Mouse (Mus musculus) frontal cortex, adult 2 months (tissue): ENCODE results near the gene Cavin3. TPM values are rescaled to one million over a fixed set of nuclear protein-coding genes. Genes with fewer than 3 reads are reported as not detected.

ENCODE experiments used
- DNase-seq, 2 experiments: peaks; one replicate each; pipeline ENCODE4 v3.0.0; 2022; ENCODE audit warnings: low spot score in 1 of 2; ENCODE audit errors: extremely low spot score in 1 of 2
- polyA plus RNA-seq: library from polyadenylated mRNA; depleted of rRNA; stranded (reverse); fragments of >200 nt; gene quantifications from 2 replicates; pipeline ENCODE4 v1.2.3, GENCODE M21; 2012; rRNA removed

Gene Cavin3
- 30.1 and 30.8 TPM in 2 replicates for polyA plus RNA-seq

DNA sequence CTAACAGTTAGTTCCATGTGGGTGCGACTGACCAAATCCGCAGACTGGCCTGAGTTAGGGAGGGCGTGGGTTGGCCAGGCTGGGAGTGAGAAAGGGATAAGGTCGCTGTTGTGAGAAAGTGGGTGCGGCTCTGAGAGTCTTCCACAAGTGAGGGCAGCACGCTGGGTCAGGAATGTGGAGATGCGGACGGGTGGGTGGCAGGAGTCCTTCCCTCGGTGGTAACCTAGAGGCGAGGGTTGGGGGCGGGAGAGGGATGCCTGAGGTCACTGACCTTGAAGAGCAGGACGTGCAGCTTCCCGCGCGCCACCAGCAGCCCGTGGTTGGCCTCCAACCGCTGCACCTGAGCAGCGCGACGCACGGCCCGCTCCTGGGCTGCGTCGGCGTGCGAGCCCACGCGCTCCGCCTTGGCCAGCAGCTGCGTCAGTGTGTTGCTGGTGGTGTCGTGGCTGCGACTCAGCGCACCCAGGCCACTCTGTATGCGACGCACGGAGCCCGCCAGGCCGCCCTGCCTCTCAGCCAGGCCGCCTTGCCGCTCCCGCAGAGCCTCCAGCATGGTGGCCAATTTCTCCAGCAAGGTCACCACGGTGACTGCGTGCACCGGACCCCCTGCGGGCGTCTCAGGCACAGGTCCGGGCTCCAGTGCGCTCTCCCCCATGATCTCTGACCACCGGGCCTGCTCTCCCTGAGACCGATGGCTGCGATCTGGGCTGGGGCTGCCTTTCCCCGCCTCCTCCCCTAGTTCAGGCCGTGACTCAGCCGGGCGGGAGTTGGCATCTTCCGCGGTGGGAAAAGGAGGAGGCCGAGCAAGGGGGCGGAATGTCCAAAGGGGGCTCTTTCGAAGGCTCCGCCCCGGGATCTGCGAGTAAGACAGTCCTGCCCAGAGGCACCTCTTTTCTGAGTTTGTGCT lies at the start of gene Cavin3:
Gene Cavin3, minus strand, starts transcription at position 796 of the 907 bp plus-strand sequence.
- DNase-seq = peak in 1 of 2 experiments; percentile 74

DNA sequence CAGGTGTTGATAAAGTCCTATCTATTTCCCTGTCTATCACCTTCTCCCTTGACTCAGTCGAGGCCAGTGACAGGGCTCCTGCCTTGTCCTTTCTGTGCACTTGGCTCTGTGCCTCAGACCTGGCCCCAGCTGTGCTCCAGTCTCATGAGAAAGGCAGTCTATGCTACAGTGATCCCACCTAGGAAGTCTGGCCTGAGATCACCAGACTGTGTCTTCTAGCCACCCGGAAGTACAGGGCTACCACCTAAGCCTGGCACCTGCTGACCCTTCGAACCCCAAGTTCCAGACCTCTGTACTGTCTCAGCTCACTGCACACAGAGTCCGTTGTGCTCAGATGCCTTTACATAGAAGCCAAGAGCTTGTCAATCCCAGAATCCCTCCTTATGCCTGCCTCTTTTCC lies 46.0 kb upstream of the Cavin3 start:
- no peak for DNase-seq

DNA sequence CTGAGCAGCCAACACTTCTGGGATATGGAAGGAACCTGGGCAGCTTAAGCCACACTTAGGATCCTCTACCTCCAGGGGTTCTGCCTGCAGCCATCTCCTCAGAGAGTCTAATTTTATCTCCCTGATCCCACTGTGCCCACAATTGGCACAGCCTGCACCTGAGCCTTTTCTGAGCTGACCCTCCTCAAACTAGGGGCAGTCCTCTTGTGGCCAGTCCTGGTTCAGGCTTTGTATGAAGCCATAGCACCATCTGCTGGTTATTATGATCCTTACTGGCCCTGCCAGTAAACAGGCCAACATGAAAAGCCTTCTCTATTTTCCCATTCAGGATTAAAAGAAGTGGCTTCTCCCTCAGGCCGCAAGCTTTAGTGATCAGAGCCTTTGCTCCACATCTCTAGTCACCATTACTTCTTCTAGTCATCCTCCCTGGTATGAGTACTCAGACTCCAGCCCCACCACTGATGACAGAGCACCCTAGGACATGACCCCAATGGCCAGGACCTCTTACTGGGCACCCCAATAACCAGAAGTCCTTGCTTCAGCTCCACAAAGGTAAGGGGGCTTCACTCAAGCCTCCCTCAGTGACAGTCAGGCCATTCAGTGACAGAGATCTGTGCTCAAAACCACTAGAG lies 45.3 kb upstream of the Cavin3 start:
- peak in 1 of 2 experiments; percentile 82 for DNase-seq

DNA sequence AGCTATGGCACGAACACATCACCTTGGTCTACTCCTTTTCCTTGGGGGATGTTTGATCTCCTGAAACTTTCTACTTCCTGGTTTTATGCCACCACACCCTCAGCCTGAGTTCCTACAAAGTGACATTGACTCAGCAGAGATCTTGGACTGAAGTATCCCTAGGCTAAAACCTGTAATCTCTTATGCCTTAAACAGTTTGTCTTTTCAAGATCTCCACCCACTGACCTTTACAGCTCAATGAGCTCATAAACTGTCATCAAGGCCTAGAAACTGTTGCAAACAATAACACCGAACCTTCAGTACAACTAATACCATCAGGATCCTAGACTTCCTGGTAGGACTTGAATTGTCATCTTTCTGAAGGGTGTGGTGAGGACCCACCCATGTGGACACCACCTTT lies 42.1 kb upstream of the Cavin3 start:
- no peak for DNase-seq

DNA sequence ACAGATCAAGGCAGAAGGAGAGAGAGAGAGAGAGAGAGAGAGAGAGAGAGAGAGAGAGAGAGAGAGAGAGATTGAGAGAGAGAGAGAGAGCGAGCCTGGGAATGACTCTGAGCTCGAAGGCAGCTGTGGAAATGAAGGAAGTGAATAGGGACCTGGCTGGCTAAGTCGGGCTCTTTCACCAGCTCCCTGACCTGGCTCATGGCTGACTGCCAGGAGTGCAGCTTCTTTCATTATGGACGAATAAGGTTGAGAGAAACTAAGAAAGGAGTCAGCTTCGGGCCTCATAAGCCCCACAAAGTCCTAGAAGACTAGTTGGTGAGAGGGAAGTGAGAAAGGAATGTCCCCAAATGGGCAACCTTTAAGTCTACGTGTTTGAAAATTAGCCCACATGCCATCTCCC lies 38.1 kb upstream of the Cavin3 start:
- DNase-seq = no peak

DNA sequence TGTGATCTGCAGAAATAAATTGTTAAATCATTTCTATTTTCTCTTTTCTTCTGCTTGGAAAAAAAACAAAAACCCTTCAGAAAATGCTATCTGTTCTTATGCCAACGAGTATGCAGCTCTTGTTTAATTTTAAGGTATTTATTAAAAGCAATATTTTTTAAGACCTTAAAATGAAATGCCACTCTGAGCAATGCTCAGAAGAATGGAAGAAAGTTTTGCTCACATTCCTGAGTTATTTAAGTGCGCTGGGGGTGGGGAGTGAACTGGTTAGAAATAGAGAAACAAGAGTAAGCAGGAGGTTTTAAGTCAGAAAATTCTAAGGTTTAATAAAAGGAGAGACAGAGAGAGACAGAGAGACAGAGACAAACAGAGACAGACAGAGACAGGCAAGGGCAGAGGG lies 37.7 kb upstream of the Cavin3 start:
- DNase-seq = peak in 1 of 2 experiments; percentile 67

DNA sequence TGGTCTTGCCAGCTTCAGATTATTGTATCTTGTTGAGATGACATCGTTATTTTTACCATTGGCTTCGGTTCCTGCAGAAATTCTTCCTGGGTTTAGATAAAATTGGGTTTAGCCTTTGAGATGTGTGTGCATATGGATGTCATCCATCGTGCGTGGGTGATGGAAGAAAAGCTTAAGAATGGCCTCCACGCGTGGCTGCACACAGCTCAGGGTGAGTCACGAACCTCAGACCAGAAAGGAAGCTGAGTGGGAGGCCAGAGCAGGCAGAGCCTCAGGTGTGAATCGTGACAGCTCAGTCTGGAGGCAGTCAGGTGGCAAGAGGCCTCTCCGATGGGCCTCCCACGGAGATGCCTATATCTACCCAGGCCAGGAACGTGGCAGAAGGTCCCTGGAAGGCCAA lies 37.2 kb upstream of the Cavin3 start:
- peak; percentile 93 to 95 for DNase-seq

DNA sequence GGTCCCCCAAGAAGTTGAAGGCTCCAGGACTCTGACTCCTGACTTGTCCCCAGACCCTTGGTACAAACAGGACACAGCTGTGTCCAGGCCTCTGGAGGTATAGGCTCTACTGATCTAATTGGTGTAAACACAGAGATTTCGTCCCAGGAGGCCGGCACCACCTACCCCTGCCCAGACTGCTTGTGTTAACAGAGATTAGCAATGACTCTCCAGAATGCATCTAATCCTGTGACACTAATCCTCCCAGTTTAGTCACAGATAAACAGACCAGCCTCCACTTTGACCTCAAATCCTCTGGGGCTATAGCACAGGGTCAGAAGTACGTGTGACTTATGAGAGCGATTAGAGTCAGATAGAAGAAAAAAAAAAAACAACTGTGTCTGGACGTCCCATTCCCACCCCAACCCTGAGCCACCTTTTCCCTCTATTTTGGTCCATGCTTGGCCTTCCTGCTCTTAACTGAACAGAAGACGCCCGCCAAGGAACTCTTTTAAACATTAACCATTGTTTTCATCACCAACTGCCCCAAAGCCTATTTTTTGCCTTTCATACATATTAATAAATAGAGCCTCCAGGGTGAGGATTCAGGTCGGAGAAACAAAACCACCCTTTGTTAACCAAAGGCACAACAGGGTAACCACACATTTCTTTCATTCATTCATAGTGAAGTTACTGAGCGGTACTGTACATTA lies 34.7 kb upstream of the Cavin3 start:
- DNase-seq = no peak

DNA sequence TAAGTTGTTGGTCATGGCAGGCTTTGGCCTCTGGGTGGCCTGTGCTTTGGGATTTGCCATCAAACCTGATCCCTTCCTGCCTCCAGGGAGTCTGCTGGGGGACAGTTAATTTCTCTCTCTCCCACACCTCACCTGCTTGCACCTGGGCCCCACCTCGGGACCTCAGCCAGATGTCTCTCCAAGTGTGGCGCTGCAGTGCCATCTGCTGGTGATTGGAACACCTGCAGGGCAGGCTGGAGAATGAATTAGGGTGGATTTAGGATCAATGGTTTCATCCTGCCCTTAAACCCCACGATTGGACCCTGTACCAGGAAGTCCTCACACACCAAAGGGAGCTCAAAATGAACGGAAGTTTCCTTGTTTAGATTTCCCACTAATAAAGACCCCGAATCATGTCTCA lies 33.1 kb upstream of the Cavin3 start:
- DNase-seq = peak in 1 of 2 experiments; percentile 82

DNA sequence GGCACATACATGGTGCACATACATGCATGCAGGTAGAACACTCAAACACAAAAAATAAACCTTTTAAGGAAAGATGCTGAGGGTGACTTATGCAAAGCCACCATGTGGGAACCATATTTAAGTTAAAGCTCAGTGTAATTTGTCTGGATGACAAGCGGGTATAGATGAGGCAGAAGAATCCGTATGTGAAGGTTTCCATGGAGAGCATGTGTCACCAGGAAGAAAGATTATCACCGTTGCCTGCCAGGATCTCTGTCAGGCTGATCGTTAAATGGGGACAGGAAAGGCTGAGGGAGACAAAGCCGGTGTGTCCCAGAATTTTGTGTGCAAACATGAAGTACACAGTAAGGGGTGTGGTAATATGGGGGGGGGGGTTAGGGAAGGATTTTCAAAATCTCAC lies 32.5 kb upstream of the Cavin3 start:
- no peak for DNase-seq

DNA sequence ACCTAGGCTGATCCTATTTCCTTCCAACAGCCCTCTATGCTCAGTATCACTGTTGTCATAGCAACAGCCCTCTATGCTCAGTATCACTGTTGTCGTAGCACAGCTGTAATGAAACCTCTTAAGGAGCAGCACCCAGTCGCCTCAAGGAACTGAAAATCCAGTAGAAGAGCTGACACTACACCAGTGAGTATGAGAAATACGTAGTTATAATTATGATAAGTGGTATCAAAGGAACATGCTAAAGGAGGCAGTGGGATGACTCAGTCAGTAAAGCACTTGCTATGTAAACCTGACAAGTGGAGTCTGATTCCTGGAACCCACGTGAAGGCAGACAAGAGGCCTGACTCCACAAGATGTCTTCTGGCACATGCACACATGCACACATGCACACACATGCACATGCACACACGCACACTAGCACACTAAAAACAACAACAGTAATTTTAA lies 31.8 kb upstream of the Cavin3 start:
- no peak for DNase-seq

DNA sequence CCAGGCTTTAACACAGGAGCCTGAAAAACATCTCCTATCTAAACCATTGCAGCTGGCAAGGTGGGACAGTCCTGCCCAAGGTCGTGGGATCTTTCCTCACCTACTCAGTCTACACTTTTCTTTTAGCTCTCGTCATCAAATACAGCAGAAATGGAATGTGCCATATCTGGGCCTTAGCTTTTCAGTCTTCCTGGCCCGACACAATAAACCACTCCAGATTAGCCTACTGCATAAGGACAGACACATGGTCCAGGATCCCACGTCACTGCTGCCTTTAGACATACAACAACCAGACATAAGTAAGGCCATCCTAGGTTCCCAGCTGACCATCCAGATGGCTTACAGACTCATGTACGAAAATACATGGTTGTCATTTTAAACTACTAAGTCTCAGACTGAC lies 28.0 kb upstream of the Cavin3 start:
- peak in 1 of 2 experiments; percentile 59 for DNase-seq

DNA sequence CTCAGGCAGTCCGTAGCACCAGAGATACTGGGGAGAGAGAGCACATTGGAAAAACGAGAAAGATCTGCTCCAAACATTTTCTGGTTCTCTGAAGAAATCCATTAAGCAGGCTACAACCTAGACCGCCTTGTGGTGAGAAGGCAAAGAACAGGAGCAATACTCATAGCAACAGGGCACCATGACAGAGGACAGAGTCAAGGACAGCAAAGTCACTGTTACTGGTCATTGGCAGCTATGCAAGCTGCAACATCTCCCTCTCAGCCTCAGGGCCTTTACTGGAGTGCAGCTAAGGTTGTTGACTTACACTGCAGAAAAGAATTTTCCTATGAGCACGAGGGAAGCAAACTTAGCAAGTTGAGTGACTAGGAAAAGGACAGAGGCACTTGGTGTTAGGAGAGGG lies 25.2 kb upstream of the Cavin3 start:
- no peak for DNase-seq

DNA sequence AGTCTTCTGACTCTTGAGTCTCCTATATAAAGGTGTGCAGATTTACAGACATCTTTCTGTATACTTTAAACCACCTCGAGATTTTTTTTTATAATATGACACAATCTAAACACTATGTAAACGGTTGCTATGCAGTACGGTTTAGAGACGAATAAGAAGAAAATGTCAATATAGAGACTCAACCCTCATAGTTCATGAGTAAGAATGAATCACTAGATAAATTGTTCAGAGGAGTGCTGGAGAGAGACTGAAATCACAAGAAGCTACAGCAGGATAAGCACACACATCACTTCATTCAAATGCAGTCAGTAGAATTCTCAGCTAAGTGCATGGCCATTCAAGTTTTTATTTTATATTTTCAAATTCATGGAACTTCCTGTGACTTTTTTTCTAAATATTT lies 19.9 kb upstream of the Cavin3 start:
- no peak for DNase-seq

DNA sequence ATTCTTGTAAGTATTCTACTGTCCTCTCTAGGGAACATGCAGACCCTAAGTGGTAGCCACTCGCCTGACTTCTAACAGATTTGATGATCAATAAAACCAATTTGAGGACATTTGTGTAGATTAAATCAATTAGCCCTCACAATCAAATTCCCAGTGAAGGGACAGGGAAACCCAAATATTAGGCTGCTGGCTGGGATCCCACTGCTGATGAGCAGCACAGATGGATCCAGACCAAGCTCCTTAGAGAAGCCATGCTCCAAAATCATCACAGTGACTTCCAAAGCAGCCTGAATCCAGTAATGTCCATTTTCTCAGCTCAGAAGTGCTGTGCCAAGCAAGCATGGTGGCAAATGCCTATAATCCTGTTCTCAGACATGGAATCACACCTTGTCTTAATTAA lies 17.6 kb upstream of the Cavin3 start:
- DNase-seq = no peak

DNA sequence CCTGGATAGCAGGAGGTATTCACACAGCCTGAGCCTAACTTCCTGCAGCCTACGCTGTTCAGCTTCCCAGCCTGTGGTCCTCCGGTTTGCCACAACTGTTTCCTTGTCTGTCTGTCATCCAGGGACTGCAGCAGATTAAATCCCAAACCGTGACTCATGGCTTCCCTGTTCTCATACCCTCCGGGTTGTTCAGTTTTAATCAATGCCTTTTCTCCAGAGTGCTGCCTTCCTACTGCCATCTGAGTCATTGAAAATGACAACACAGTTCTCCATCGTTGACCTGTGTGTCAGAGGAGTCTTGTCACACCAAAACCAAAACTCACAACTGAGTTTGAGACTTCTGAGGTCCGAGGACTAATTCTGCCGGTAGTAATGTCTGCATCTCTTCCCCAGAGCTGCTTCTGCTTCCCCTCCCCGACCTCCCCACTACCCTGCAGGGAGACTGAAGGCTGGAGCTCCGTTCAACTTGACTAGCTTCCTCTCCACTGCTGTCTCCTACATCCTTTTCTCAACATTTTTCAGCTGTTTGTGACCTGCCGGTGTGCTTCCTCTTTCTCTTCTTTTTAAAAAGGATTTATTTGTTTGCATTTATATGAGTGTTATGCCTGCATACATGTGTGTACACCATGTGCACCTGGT lies 16.9 kb upstream of the Cavin3 start:
- DNase-seq = no peak

DNA sequence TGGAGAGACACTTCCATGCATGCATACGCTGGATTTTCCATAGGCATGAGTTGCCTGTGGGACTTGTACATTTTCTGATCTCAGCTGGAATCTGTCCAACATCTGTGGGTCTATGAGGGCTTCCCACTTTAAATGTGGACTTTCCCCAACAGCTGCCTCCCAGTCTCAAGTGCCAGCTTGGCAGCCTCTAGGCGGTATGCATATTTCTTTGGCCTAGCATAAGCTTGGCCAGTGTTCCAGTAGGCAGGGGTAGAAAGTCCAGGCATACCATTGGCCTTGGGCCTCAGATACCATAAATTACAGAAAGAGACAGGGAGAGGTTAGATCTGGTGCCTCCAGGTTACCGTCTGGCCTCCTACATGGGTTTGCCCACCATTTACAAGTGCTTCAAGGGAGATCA lies 15.8 kb upstream of the Cavin3 start:
- DNase-seq = no peak

DNA sequence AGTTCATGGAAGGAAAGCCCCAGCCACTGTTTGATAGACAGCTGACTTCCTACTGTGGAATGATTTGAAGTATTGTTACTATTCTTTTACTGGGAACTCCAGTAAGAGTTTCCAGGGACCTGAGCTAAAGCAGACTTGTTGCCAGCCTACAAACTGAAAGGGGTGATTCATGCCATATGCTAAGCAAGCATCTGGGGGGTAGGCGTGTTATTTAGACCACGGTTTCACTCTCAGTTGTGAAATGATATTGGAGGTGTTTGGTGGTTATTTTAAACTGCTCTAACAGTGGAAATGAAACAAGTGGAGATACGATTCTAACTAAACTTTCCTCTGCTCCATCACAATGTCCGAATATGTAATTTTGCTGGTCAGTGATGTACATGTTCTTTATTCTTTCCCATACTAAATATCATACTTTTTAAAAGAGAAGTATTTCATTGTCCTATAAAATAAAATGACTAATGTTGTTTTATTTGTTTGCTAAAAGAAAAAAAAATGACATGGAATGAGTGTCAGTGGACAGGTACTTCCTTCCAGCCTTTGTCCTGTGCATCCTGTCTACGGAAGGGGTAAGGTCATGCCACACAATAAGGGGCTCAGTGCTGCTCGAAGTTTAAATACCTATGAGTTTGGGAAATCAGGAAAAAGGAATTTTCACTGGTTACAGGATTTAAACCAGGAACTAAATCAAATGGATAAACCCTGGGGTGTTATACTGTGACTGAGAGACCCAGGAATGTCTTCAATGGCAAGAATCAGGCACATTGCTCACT lies 5.2 kb upstream of the Cavin3 start:
- DNase-seq = peak; percentile 83 to 93

DNA sequence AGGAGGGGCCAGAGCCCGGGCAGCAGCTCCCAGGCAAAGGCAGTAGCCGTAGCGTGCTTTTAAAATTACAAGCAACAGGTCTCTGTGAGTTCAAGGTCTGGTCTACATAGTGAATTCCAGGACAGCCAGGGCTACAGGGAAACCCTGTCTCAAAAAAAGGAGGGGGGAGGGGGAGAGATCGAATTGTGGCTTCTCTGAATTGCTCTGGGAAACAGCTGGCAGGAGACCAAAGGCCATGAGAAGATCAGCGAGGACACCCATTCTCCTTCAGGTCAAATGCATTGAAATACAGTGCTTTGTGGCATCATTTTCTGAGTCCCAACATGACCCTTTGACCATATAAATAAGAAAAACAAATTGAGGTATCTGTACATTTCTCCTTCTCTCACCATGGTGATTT lies 2.9 kb upstream of the Cavin3 start:
- no peak for DNase-seq

DNA sequence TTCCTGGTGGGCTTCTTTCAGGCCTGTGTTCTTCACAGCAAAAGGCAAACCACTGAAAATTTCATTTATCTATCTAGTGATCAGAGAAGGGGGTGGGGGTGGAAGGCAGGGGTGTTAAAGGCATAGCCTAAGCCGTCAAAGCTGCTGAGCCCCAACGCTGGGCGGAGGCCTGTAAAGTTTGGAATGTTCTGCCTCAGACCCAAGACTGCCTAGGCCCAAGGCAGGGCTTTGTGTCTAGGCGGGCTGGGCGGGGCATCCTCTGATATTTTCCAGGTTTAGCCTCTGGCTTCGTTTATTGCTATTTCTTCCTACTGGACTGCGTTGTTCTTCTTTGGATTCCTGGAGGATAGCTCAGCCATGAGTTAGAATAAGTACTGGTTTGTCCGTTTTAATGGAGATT lies 326 bp upstream of the Cavin3 start:
- DNase-seq = no peak
